Mouse (Mus musculus): ENCODE results near the gene Cd68.

Gene Cd68

GRCm38 (mm10) chr11:69670786-69671725, 5.1 kb upstream of the Cd68 start:
- DNase-seq (ENCODE audit: low spot score in 2 of 2), result peak; percentile 84 to 93

GRCm38 (mm10) chr11:69666665-69667005, 682 bp upstream of the Cd68 start:
- no peak for DNase-seq (ENCODE audit: low spot score in 2 of 2)

GRCm38 (mm10) chr11:69665457-69665960, 444 bp downstream of the Cd68 start:
- no peak for DNase-seq (ENCODE audit: low spot score in 2 of 2)

GRCm38 (mm10) chr11:69664841-69665240, 1.1 kb downstream of the Cd68 start:
- no peak for DNase-seq (ENCODE audit: low spot score in 2 of 2)

GRCm38 (mm10) chr11:69663795-69664194, 2.2 kb downstream of the Cd68 start:
- DNase-seq (ENCODE audit: low spot score in 2 of 2), result no peak

- DNase-seq (ENCODE audit: low spot score in 2 of 2), result no peak
Observed at GRCm38 (mm10) chr11:69662967-69663671, 2.8 kb downstream of the Cd68 start.

- DNase-seq (ENCODE audit: low spot score in 2 of 2), result peak; percentile 89 to 93
Observed at GRCm38 (mm10) chr11:69662213-69662966, 3.6 kb downstream of the Cd68 start, which contains the start of gene Mpdu1. Gene Mpdu1, minus strand, starts transcription at chr11:69662642.

- DNase-seq (ENCODE audit: low spot score in 2 of 2), result no peak
Observed at GRCm38 (mm10) chr11:69661221-69661881, 4.6 kb downstream of the Cd68 start.

GRCm38 (mm10) chr11:69657462-69657881, 8.5 kb downstream of the Cd68 start:
- DNase-seq (ENCODE audit: low spot score in 2 of 2), result no peak

- DNase-seq (ENCODE audit: low spot score in 2 of 2), result peak in 1 of 2 experiments; percentile 62
Observed at GRCm38 (mm10) chr11:69656617-69657461, 9.1 kb downstream of the Cd68 start.

- DNase-seq (ENCODE audit: low spot score in 2 of 2), result peak; percentile 56 to 67
Observed at GRCm38 (mm10) chr11:69656065-69656455, 9.9 kb downstream of the Cd68 start.

GRCm38 (mm10) chr11:69655264-69656064, 10.5 kb downstream of the Cd68 start, which contains the start of gene Sox15:
Gene Sox15, plus strand, starts transcription at chr11:69655314.
- DNase-seq (ENCODE audit: low spot score in 2 of 2), result peak; percentile 70 to 72

GRCm38 (mm10) chr11:69654760-69655159, 11.2 kb downstream of the Cd68 start:
- DNase-seq (ENCODE audit: low spot score in 2 of 2), result peak in 1 of 2 experiments; percentile 54

GRCm38 (mm10) chr11:69653399-69653798, 12.6 kb downstream of the Cd68 start:
- no peak for DNase-seq (ENCODE audit: low spot score in 2 of 2)

- DNase-seq (ENCODE audit: low spot score in 2 of 2), result no peak
Observed at GRCm38 (mm10) chr11:69645860-69646259, 20.1 kb downstream of the Cd68 start.

GRCm38 (mm10) chr11:69635471-69635870, 30.5 kb downstream of the Cd68 start:
- DNase-seq (ENCODE audit: low spot score in 2 of 2), result no peak

GRCm38 (mm10) chr11:69633128-69633866, 32.7 kb downstream of the Cd68 start:
- no peak for DNase-seq (ENCODE audit: low spot score in 2 of 2)

- peak; percentile 100 for DNase-seq (ENCODE audit: low spot score in 2 of 2)
Observed at GRCm38 (mm10) chr11:69632284-69633089, 33.5 kb downstream of the Cd68 start, which contains the start of gene Fxr2. Gene Fxr2, plus strand, starts transcription at chr11:69632990.

Measured in urinary bladder, postnatal 36 days (tissue).